Mouse (Mus musculus) layer of hippocampus, postnatal 14 days (tissue): ENCODE results near the gene 1810009A15Rik. TPM values are rescaled to one million over a fixed set of nuclear protein-coding genes. Genes with fewer than 3 reads are reported as not detected.
"Not testable (repeated sequence)": the region's sequence is repeated elsewhere in the genome, so short reads cannot be mapped to it uniquely, and the experiment has no call there.

Experiments used
- DNase-seq, 2 experiments: peaks; one replicate each; pipeline ENCODE4 v3.0.0; 2021 to 2022; ENCODE audit warnings: low spot score in 2 of 2, mixed read lengths in 1 of 2
- long read RNA-seq, 2 experiments: library from polyadenylated mRNA; stranded (forward); transcript quantifications; one replicate each; pipeline ENCODE4 v2.0.0; 2021
- total RNA-seq, 2 experiments: library from RNA; stranded (reverse); gene quantifications; 2 replicates each; pipeline ENCODE4 v1.2.3; 2021

1810009A15Rik gene
- total RNA-seq, result 10 to 100 TPM; 24.4 to 26.1 TPM
- long read RNA-seq, experiment 1, transcript 1810009A15Rik-201 (4 exons, 806 nt), result major isoform, 15 of 15 reads
- long read RNA-seq, experiment 1, partial matches to known transcripts, result 0 of 15 reads
- long read RNA-seq, experiment 1, other reads (novel, unspliced or antisense), result 0 of 15 reads
- long read RNA-seq, experiment 2, transcript 1810009A15Rik-201 (4 exons, 806 nt), result major isoform, 36 of 42 reads
- long read RNA-seq, experiment 2, partial matches to known transcripts, result 0 of 42 reads
- long read RNA-seq, experiment 2, other reads (novel, unspliced or antisense), result 3 of 42 reads

DNA sequence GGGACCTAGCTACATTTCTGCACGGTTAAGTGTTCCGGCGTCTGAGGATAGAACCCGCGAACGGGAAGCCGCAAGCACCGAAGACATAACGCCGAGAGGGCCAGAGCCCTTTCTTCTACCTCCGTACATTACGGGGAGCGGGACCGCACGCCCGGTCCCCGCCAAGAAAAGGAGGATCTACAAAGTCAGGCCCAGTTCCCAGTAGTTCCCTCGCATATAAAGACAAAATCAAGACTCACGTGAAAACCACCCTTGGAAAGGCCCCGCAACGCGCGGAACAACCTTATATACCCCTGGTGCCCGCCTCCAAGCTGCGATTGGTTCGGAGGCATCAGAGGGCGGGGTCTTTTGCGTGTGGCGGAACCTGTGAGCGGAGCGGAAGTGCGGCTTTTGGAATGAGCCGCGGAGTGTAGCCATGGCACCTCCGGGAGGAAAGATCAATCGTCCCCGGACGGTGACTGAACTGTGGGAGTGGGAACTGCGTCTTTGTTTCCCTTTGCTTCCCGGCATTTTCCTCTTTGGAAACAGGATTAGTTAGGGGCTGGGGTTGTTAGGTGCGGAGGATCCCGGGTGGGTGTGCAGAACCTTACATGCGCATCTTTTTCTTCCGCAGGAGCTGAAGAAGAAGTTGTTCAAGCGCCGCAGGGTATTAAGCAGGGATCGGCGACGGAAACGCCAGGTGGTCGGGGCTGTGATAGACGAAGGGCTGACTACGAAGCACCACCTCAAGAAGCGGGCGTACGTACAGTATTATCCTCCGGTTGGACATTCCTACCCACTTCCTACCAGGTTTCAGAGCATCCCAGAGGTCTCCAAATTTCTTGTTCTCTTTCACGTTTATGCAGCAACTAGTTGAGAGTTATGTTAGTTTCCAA, at the start of gene 1810009A15Rik, which contains the start of gene Gm49416:
Gene 1810009A15Rik (plus strand): TSS at position 343 of the 875 bp plus-strand sequence.
Gene Gm49416 (plus strand): TSS at position 416 of the 875 bp plus-strand sequence.
- peak; percentile 91 to 96 for DNase-seq

DNA sequence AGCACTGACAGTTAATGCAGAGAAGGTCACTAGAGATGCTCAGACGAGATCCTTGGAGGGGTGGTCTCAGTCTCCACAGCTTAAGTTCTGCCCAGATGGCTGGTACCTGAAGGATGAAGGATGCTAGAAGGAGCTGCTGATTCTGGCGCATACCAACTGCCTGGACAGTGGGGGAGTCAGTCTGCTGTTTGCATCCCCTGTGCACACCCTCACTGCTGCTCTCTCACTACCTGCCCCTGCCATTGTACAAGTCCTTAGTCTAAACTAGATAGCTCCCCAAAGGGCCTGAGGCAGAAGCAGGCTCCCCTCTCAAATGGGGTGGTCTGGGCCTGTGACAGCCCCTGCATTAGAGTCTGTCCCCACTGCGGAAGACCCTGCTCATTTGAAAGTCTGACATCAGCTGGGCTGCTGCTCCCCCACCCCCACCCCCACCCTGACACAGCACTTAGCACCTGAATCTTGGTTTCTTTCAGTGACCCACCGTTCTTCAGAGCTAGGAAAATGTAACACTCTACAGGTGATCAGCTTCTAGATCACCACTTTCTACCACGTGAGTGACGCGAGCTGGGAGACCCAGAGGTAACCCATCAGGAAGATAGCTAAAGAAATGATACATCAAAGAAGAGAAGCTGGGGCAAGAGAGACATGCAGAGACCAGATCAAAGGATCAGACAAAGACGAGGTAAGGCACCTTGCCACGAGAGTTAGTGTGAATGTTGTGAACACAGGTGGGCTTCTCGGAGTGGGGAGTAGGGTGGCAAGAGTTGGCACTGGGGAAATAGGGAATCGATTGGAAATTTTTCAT, 49.3 kb upstream of the 1810009A15Rik start, which contains the start of gene Gng3:
Gene Gng3 (minus strand): TSS at position 92 of the 805 bp plus-strand sequence.
- DNase-seq, result peak; percentile 76 to 81

DNA sequence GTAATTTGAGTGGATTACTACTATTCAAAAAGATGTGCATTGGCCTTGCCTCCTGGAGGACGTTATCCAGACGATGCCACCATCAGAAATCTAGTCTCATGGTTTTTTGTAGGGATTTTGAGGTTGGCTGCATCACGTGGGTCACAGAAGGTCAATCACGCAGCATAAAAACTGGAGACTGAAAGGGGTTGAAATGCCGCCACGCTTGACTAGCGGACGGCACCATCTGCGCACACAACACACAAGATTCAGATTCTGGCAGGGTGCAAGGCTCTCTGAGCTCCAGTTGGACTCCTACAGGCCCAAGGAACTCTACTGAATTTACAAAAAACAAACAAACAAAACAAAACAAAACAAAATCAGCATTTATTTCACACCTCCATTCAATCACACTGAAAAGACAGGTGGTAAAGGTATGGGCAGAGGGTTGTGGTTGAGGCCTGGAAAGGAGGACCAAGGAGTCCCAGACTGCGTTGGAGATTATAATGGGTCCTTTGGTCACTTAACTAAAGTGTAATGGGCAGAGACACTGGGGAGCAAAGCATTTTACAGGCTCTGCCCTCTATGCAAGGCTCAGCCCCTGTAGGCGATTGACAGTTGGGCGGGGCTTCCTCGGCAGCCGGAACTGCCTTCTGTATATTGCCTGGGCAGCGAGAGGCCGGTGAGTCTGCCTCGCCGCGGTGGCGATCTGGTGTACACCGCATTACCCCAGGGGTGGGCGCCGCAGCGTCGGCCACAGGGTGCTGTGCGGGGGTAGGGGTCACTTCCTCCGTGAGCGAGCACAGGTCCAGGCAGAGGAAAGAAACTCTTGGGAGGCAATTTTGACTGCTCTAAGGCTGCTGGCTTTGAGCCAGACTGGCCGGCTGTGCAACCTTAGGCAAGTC, 48.5 kb upstream of the 1810009A15Rik start:
- DNase-seq, result peak; percentile 63 to 76

DNA sequence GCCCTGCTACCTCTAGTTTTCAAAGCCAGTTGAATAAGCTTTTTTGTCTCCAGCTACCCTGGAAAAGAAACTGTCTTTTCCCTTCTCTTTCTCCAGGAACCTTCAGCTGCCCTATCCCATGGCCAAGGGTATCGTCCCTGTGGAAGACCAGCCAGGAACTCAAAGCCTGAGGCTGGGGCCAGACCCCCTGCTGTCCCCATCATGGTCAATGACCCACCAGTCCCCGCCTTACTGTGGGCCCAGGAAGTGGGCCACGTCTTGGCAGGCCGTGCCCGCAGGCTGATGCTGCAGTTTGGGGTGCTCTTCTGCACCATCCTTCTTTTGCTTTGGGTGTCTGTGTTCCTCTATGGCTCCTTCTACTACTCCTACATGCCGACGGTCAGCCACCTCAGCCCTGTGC, 47.6 kb upstream of the 1810009A15Rik start:
- no peak for DNase-seq

DNA sequence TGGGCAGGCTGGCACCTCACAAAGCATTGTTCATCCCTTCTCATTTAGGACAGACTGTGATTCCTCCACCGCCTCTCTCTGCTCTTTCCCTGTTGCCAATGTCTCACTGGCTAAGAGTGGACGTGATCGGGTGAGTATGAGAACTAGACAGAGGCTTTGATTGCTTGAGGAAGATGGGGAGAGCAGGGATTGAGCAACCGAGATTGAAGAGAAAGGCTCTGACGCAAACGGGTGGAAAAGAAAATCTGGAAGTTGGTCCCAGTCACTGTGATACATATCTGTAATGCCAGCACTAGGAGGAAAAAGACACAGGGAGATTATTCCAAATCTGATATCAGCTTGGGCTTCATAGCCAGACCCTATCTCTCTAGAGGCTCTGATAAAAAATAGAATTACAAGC, 45.7 kb upstream of the 1810009A15Rik start:
- no peak for DNase-seq

DNA sequence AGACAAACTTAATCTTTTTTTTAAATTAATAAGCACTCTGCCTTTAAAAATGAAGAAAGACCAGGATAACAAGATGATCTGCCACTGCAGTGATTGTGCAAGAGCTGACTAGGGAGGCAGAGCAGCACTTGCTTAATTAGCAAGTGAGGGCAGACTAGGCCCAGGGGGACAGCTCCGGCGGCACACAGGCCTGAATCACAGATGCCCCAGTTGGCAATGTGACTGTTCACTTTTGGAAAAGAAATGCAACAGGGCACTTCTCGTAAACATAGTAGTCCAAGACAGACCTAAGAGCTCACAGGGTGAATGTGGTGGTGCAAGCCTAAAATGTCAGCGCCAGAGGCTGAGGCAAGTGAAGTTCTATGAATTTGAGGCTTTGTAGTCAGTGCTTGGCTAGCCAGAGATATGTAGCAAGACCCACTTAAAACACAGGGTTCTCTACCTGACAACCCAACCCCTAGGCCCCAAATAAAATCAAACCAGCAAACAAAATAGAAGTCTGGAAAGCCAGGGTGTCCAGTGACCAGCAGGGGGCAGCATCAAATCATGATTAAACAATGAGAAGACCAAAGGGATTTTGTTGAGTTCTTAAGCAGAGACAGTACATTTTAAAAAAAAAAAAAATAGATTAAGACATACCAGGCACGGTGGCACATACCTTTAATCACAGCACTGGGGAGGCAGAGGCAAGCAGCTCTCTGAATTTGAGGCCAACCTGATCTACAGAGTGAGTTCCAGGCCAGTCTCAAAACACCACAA, 44.1 kb upstream of the 1810009A15Rik start:
- DNase-seq, result peak; percentile 70 to 83

DNA sequence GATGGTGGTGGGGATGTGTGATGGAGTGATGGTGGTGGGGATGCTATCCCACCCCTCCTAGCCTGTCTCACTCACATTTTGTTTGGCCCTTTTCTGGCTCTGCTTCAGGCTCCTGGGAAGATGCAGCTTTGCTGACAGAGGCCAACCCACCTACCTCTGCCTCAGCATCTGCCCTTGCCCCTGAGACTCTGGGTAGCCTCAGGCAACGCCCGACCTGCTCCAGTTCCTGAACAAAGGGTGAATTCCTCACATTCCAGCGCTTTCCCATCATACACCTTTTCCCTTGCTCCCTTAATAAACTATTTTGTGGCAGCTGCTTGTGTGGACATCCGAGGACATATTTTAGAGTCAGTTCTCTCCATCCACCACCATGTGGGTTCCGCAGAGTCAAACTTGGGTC, 40.3 kb upstream of the 1810009A15Rik start:
- DNase-seq, result no peak

DNA sequence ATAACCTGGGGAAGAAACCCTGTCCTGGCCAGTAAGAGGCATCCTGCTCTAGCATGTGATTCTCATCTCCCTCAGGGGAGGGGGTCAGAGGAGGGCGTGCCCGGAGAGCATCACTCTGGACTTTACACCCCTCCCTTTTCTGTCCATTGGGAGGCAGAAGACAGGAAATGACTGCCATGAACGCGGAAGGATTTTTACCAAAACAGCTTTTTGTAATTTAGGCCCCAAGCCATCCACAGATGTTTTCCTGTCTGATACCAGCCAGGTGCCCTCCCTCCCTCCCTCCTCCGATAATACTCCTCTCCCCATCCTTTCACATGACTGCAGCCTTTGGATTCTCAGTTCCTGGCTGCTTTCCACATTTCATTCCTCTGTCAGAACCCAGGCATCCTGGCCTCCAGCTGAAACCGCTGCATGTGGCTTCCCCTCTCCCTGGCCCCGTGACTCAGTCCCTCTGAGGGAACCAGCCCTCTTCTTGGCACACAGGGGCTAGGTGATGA, 38.2 kb upstream of the 1810009A15Rik start, which contains the start of gene Lrrn4cl:
Gene Lrrn4cl (plus strand): TSS at position 367 of the 500 bp plus-strand sequence.
- no peak for DNase-seq

DNA sequence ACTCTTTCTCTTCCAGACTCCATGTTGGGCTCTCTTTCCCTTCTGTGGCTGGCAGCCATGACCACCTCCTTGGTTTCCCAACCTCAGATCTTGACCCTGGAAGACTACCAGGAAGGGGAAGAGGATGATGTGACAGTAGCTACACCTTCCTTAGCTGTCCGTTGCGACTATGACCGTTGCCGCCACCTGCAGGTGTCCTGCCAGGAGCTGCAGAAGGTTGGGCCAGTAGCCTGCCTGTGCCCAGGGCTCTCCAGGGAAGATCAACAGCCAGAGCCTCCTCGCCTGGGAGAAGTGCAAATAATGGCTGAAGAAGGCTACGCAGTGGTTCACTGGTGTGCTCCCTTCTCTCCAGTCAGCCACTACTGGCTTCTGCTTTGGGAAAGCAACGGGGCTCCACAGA, 37.0 kb upstream of the 1810009A15Rik start:
- no peak for DNase-seq

DNA sequence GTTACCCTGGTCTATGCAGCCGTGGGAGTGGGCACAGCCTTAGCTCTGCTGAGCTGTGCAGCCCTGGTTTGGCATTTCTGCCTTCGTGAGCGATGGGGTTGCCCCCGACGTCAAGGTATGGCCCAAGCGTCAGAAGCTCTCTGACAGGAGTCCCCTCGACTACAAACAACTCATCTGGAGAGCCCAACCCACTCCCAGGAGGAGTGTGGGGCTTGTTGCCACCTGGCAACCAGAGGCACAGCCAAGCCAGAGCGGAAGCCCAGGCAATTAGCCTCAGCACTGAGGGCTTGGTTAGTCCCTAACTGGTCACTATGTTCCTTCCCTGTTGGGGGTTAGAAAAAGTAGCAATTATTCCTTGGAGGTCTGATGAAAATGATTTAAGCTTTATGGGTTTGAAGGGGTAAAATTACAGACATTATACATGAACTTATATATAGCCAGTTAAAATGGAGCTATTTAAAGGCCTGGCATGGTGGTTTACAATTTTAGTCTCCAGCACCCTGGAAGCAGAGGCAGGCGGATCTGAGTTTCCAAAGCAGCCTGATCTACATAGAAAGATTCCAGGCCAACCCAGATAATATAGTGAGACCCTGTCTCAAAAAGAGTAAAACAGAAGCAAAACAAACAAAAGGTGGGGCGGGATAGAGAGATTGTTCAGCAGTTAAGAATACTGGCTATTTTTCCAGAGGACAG, 36.3 kb upstream of the 1810009A15Rik start:
- DNase-seq, result no peak

DNA sequence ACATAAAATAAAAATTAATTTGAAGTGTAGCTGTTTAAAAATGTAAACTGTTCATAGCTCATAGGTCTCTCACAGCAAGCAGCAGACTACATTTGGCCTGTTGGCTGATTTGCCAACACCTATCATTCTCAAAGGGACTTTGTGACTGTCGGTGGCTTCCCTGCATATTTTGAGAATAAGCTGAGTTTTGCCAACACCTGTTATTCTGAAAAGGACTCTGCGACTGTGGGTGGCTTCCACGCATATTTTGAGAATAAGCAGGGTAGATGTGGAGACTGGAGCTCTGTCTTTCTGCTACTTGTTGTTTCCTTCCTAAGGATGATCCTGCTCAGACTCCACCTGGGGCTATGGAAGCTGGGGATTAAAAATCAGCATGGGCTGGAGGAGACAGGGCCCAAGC, 35.5 kb upstream of the 1810009A15Rik start:
- DNase-seq, result no peak

DNA sequence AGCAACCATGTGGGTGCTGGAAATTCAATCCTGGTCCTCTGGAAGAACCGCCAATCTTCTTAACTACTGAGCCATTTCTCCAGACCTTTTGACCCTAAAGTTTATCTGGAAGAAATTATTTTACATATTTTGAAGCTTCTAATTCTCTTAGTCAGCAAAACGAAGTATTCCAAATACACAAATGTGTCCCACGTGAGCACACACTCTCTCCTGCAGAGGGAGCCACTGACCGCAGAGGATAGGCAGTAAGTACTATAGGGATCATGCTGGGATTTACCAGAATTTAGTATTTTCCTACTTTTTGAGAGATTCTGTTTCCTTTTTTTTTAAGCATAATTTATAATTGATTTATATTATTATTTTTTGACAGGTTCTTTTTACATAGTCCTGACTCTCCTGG, 31.0 kb upstream of the 1810009A15Rik start:
- DNase-seq, result no peak

DNA sequence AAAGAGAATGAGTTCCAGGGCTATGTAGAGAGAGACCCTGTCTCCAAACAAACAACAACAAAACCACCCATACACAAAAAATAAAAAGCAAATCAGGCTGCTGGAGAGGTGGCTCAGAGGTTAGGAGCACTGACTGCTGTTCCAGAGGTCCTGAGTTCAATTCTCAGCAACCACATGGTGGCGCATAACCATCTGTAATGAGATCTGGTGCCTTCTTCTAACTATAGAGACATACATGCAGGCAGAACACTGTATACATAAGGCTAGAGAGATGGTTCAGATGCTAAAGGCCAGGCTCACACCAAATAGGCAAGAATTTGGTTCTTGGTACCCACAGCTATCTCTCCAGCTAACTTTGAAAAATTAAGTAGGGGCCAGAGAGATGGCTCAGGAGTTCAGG, 29.6 kb upstream of the 1810009A15Rik start:
- DNase-seq, result no peak

DNA sequence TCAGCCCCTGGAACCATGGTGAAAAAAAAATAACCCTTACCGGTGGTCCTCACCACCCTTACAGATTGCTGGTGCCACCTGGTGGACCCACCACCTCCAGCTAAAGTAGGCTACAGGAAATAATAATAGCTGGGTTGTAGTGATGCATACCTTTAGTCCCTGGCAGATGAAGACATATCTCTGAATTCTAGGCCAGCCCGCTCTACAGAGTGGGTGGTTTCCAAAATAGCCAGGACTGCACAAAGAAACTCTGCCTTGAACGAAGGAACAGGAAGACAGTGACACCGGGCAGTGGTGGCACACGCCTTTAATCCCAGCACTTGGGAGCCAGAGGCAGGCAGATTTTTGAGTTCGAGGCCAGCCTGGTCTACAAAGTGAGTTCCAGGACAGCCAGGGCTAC, 24.4 kb upstream of the 1810009A15Rik start:
- no peak for DNase-seq

DNA sequence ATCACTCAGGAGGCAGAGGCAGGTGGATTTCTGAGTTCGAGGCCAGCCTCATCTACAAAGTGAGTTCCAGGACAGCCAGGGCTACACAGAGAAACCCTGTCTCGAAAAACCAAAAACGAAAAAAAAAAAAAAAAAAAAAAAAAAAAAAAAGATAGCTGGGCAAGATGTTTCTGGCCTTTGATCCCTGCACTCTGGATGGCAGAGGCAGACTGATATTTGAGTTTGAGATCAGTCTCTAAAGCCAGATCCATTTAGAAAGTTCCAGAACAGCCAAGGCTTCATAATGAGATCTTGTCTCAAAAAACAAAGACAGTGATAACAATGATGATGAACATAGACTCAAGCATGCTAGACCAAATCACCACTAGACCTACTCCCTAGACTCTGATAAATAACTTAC, 18.3 kb upstream of the 1810009A15Rik start:
- not testable (repeated sequence) for DNase-seq

DNA sequence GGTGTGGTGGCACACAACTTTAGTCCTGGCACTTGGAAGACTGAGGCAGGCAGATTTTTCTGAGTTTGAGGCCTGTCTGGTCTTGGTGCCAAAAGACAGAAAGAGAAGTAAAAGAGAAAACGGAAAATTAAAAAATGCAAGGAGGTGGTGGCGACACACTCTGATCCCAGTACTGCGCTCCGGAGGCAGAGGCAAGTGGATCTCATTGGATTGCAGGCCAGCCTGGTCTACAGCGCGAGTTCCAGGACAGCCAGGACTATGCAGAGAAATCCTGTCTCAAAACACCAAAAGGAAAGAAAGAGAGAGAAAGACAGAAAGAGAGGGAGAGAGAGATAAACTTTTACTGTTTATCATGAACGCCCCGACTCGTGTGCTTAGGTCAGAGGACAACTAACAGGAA, 17.8 kb upstream of the 1810009A15Rik start:
- DNase-seq, result no peak

DNA sequence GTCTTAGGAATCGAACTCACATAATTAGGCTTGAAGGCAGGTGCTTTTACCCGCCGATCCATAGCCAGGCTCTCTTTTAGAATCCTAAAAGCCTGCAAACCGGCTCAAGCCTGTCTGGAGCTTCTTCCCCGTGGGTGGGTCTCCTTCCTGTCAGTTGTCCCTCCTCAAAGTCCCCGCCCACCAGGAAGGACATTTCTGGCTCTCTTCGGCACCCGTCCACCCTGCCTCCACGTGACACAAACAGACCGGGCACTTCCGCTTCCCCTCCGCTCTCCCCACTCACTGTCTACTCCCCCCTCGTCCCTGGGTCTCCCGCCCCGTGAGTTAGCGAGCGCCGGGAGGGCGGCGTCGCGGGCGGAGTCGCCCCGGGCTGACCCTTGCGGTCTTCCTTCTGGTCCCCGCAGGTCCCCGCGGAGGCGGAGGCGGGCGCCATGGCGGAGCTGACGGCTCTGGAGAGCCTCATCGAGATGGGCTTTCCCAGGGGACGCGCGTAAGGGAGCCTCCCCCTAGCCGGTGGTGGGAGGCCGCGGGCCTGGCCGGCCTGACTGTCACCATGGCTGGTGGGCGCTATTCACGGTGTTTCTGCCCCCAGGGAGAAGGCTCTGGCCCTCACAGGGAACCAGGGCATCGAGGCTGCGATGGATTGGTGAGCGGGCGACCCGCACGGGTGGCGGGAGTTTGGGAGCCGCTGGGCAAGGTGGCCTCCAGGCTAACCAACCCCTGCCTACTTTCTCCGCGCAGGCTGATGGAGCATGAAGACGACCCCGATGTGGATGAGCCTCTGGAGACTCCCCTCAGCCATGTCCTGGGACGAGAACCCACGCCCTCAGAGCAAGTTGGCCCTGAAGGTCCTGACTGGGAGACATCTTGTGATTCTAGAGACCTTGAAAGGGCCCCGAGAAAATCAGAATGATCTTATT, 17.1 kb upstream of the 1810009A15Rik start, which contains the start of gene Ubxn1:
Gene Ubxn1 (plus strand): TSS at position 230 of the 920 bp plus-strand sequence.
- peak; percentile 96 to 98 for DNase-seq
